Mouse (Mus musculus) intestine, embryonic 14.5 days (tissue): Measurements from ENCODE around the gene Cd47. TPM values are rescaled to one million over a fixed set of nuclear protein-coding genes. Genes with fewer than 3 reads are reported as not detected.

ENCODE experiments used
- ATAC-seq: fragments of 200-750 bp; cut with Nextera tagmentation; replicated peaks from 2 replicates; pipeline ENCODE4 v1.8.0; 2017; ENCODE audit warnings: low read depth, moderate number of reproducible peaks, moderate TSS enrichment, moderate library complexity; ENCODE audit not compliant: low FRiP score, low TSS enrichment
- DNase-seq: peaks from one replicate; pipeline ENCODE4 v3.0.0-alpha.2; 2018; ENCODE audit warnings: low spot score
- H3K27ac ChIP-seq: fragments of 300-500 bp; sonication (generic); 2 replicates; pipeline ENCODE4 v1.5.1; 2014; ENCODE audit warnings: low read depth, mild to moderate bottlenecking, control low read depth
- H3K27me3 ChIP-seq: fragments of 300-500 bp; sonication (generic); replicated peaks from 2 replicates; pipeline ENCODE4 v1.6.1; 2014; ENCODE audit warnings: low read length, control low read depth; ENCODE audit not compliant: control insufficient read depth, insufficient read depth
- H3K36me3 ChIP-seq: fragments of 300-500 bp; sonication (generic); 2 replicates; pipeline ENCODE4 v1.6.1; 2014; ENCODE audit warnings: low read length, control low read depth; ENCODE audit not compliant: control insufficient read depth, insufficient read depth
- H3K4me1 ChIP-seq: fragments of 300-500 bp; sonication (generic); replicated peaks from 2 replicates; pipeline ENCODE4 v1.6.1; 2014; ENCODE audit warnings: low read length, control low read depth, mixed read lengths; ENCODE audit not compliant: control insufficient read depth, insufficient read depth
- H3K4me2 ChIP-seq: fragments of 300-500 bp; sonication (generic); 2 replicates; pipeline ENCODE4 v1.6.1; 2014; ENCODE audit warnings: low read length
- H3K4me3 ChIP-seq: fragments of 300-500 bp; sonication (generic); 2 replicates; pipeline ENCODE4 v1.5.1; 2014; ENCODE audit warnings: low read depth, low read length, control low read depth, mixed read lengths
- H3K9ac ChIP-seq: fragments of 300-500 bp; sonication (generic); 2 replicates; pipeline ENCODE4 v1.6.1; 2014; ENCODE audit warnings: mild to moderate bottlenecking, low read length
- H3K9me3 ChIP-seq: fragments of 300-500 bp; sonication (generic); 2 replicates; pipeline ENCODE4 v1.6.1; 2016; ENCODE audit warnings: low read length, control low read depth; ENCODE audit not compliant: control insufficient read depth
- WGBS: fragments of 180-500 bp; shearing (Covaris S2); extraction: QIAGEN DNeasy Blood & Tissue Kit; methylation state at CpG from one replicate; pipeline ENCODE4 v1.1.7; 2014; 5-methylcytosine and 5-hydroxymethylcytosine counted together
- polyA plus RNA-seq: library from polyadenylated mRNA; unstranded; fragments of >200 nt; fragmentation: Nextera tagmentation; extraction: Ambion mirVana; gene quantifications from 2 replicates; pipeline ENCODE4 v1.2.1, GENCODE M21; 2014

Gene Cd47
- polyA plus RNA-seq, 1 experiment from 2014 or later, result 74.7 TPM

GRCm38 (mm10) chr16:49955325-49955724, 155.0 kb downstream of the Cd47 start:
- Histone ChIP-seq H3K27ac (no peak overlapping the region), H3K4me1 (no peaks in the 10 kb centered on the region), H3K9ac (no peak overlapping the region), H3K36me3 (no peaks in the 10 kb centered on the region), H3K27me3 (no peaks in the 10 kb centered on the region), H3K4me3 (no peak overlapping the region), H3K9me3 (0 out of 2 replicates have a peak, but pooled peaks cover 6% of the 10 kb centered on the region), H3K4me2 (no peak overlapping the region)
- WGBS, result 80% methylated on average over 2 of the region's 2 CpGs
- ATAC-seq (no peak), DNase-seq (no peak)

GRCm38 (mm10) chr16:49955952-49956351, 155.6 kb downstream of the Cd47 start:
- Histone ChIP-seq H3K27me3 (no peaks in the 10 kb centered on the region), H3K4me1 (no peaks in the 10 kb centered on the region), H3K9me3 (0 out of 2 replicates have a peak, but pooled peaks cover under 1% of the 10 kb centered on the region), H3K36me3 (no peaks in the 10 kb centered on the region), H3K9ac (no peak overlapping the region), H3K4me3 (no peak overlapping the region), H3K27ac (no peak overlapping the region), H3K4me2 (no peak overlapping the region)
- no peak for DNase-seq
- WGBS, result 73% methylated on average over 2 of the region's 2 CpGs
- ATAC-seq, result no peak

GRCm38 (mm10) chr16:49956531-49957302, 156.4 kb downstream of the Cd47 start:
- WGBS, result 84% methylated on average over 7 of the region's 7 CpGs
- H3K4me2 ChIP-seq, result no peak overlapping the region
- H3K27ac ChIP-seq, result no peak overlapping the region
- no peak overlapping the region for H3K4me3 ChIP-seq
- no peaks in the 10 kb centered on the region for H3K27me3 ChIP-seq
- no peak for DNase-seq
- H3K9ac ChIP-seq, result no peak overlapping the region
- H3K4me1 ChIP-seq, result no peaks in the 10 kb centered on the region
- ATAC-seq, result 0 out of 2 replicates have a peak, but pooled peaks have one; percentile 27
- H3K36me3 ChIP-seq, result no peaks in the 10 kb centered on the region
- H3K9me3 ChIP-seq, result no peaks in the 10 kb centered on the region

- ATAC-seq, result no peak
- H3K27ac ChIP-seq, result no peak overlapping the region
- no peak overlapping the region for H3K4me3 ChIP-seq
- no peaks in the 10 kb centered on the region for H3K9me3 ChIP-seq
- no peak overlapping the region for H3K4me2 ChIP-seq
- 83% methylated on average over 5 of the region's 5 CpGs for WGBS
- no peaks in the 10 kb centered on the region for H3K36me3 ChIP-seq
- H3K9ac ChIP-seq, result no peak overlapping the region
- H3K27me3 ChIP-seq, result no peaks in the 10 kb centered on the region
- H3K4me1 ChIP-seq, result peaks cover 4% of the 10 kb centered on the region; the same call in 1 of the 2 replicates
- DNase-seq, result no peak
Measured at GRCm38 (mm10) chr16:49958900-49959436, 158.6 kb downstream of the Cd47 start.

- Histone ChIP-seq H3K9ac (no peak overlapping the region), H3K4me3 (no peak overlapping the region), H3K36me3 (no peaks in the 10 kb centered on the region), H3K4me1 (peaks cover 27% of the 10 kb centered on the region), H3K27me3 (no peaks in the 10 kb centered on the region), H3K27ac (no peak overlapping the region), H3K9me3 (no peaks in the 10 kb centered on the region), H3K4me2 (no peak overlapping the region)
- 84% methylated on average over 3 of the region's 3 CpGs for WGBS
- ATAC-seq (no peak), DNase-seq (no peak)
Measured at GRCm38 (mm10) chr16:49962305-49962704, 162.0 kb downstream of the Cd47 start.

GRCm38 (mm10) chr16:49964321-49964986, 164.1 kb downstream of the Cd47 start:
- DNase-seq (no peak), ATAC-seq (peak; percentile 40; the same call in 1 of the 2 replicates)
- Histone ChIP-seq H3K27me3 (no peaks in the 10 kb centered on the region), H3K4me3 (no peak overlapping the region), H3K36me3 (no peaks in the 10 kb centered on the region), H3K27ac (peak overlapping the region; percentile 45; the same call in 1 of the 2 replicates), H3K4me1 (peaks cover 27% of the 10 kb centered on the region), H3K9ac (no peak overlapping the region), H3K9me3 (no peaks in the 10 kb centered on the region), H3K4me2 (no peak overlapping the region)
- WGBS, result 33% methylated on average over 7 of the region's 7 CpGs

Other genes starting within 250 kb of the Cd47 start
- 18.7 and 20.0 TPM in 2 replicates for gene Ift57, start 101.3 kb upstream of the Cd47 start, polyA plus RNA-seq